Mouse (Mus musculus): ENCODE measurements around the gene Elf1. TPM values are rescaled to one million over a fixed set of nuclear protein-coding genes. Genes with fewer than 3 reads are reported as not detected.

Gene Elf1
- polyA plus RNA-seq, 1 experiment from 2014 or later: 8.3 TPM

- peaks cover 11% of the 10 kb centered on the region for H3K4me1 ChIP-seq (ENCODE audit: control insufficient read depth, insufficient read depth, low read length)
- H3K27me3 ChIP-seq (ENCODE audit: control insufficient read depth, insufficient read depth, low read length): no peaks in the 10 kb centered on the region
- DNase-seq (ENCODE audit: low spot score, missing footprints) (no peak), ATAC-seq (ENCODE audit: low FRiP score) (no peak)
- no peaks in the 10 kb centered on the region for H3K36me3 ChIP-seq (ENCODE audit: control insufficient read depth, insufficient read depth, low read length)
- H3K4me3 ChIP-seq (ENCODE audit: low read depth, low read length): no peak overlapping the region
- no peaks in the 10 kb centered on the region for H3K9me3 ChIP-seq (ENCODE audit: control insufficient read depth, low read length)
- WGBS: 89% methylated on average over 6 of the region's 6 CpGs
- no peak overlapping the region for H3K4me2 ChIP-seq
- no peak overlapping the region for H3K9ac ChIP-seq (ENCODE audit: low read length)
- no peak overlapping the region for H3K27ac ChIP-seq (ENCODE audit: low read depth, low read length)
These were observed 108.4 kb downstream of the Elf1 start for GRCm38 (mm10) chr14:79589401-79589800.

GRCm38 (mm10) chr14:79590916-79591315 is 109.9 kb downstream of the Elf1 start:
- ATAC-seq (ENCODE audit: low FRiP score) (no peak), DNase-seq (ENCODE audit: low spot score, missing footprints) (no peak)
- WGBS: 98% methylated on average over 8 of the region's 8 CpGs
- Histone ChIP-seq H3K4me1 (ENCODE audit: control insufficient read depth, insufficient read depth, low read length) (peaks cover 11% of the 10 kb centered on the region), H3K4me2 (no peak overlapping the region), H3K9me3 (ENCODE audit: control insufficient read depth, low read length) (no peaks in the 10 kb centered on the region), H3K9ac (ENCODE audit: low read length) (no peak overlapping the region), H3K27ac (ENCODE audit: low read depth, low read length) (no peak overlapping the region), H3K36me3 (ENCODE audit: control insufficient read depth, insufficient read depth, low read length) (peaks cover 3% of the 10 kb centered on the region; the same call in 1 of the 2 replicates), H3K27me3 (ENCODE audit: control insufficient read depth, insufficient read depth, low read length) (no peaks in the 10 kb centered on the region), H3K4me3 (ENCODE audit: low read depth, low read length) (no peak overlapping the region)

- DNase-seq (ENCODE audit: low spot score, missing footprints) (no peak), ATAC-seq (ENCODE audit: low FRiP score) (no peak)
- Histone ChIP-seq H3K9me3 (ENCODE audit: control insufficient read depth, low read length) (no peaks in the 10 kb centered on the region), H3K27me3 (ENCODE audit: control insufficient read depth, insufficient read depth, low read length) (no peaks in the 10 kb centered on the region), H3K4me2 (no peak overlapping the region), H3K27ac (ENCODE audit: low read depth, low read length) (no peak overlapping the region), H3K9ac (ENCODE audit: low read length) (no peak overlapping the region), H3K36me3 (ENCODE audit: control insufficient read depth, insufficient read depth, low read length) (peaks cover 3% of the 10 kb centered on the region; the same call in 1 of the 2 replicates), H3K4me1 (ENCODE audit: control insufficient read depth, insufficient read depth, low read length) (peaks cover 11% of the 10 kb centered on the region), H3K4me3 (ENCODE audit: low read depth, low read length) (no peak overlapping the region)
- WGBS: 86% methylated on average over 2 of the region's 2 CpGs
These were observed 110.6 kb downstream of the Elf1 start for GRCm38 (mm10) chr14:79591611-79592010.

GRCm38 (mm10) chr14:79594069-79594468 is 113.1 kb downstream of the Elf1 start:
- Histone ChIP-seq H3K36me3 (ENCODE audit: control insufficient read depth, insufficient read depth, low read length) (peaks cover 6% of the 10 kb centered on the region; the same call in 1 of the 2 replicates), H3K9ac (ENCODE audit: low read length) (no peak overlapping the region)
- 90% methylated on average over 5 of the region's 5 CpGs for WGBS

GRCm38 (mm10) chr14:79596602-79597001 is 115.6 kb downstream of the Elf1 start:
- H3K9me3 ChIP-seq (ENCODE audit: control insufficient read depth, low read length): no peaks in the 10 kb centered on the region
- H3K4me3 ChIP-seq (ENCODE audit: low read depth, low read length): no peak overlapping the region
- no peaks in the 10 kb centered on the region for H3K4me1 ChIP-seq (ENCODE audit: control insufficient read depth, insufficient read depth, low read length)
- WGBS: 85% methylated on average over 4 of the region's 4 CpGs
- no peak overlapping the region for H3K4me2 ChIP-seq
- peaks cover 16% of the 10 kb centered on the region for H3K36me3 ChIP-seq (ENCODE audit: control insufficient read depth, insufficient read depth, low read length)
- DNase-seq (ENCODE audit: low spot score, missing footprints): no peak
- H3K27ac ChIP-seq (ENCODE audit: low read depth, low read length): no peak overlapping the region
- no peak overlapping the region for H3K9ac ChIP-seq (ENCODE audit: low read length)
- no peaks in the 10 kb centered on the region for H3K27me3 ChIP-seq (ENCODE audit: control insufficient read depth, insufficient read depth, low read length)
- no peak for ATAC-seq (ENCODE audit: low FRiP score)

More at GRCm38 (mm10) chr14:79594069-79594468, 113.1 kb downstream of the Elf1 start:
- Histone ChIP-seq H3K4me2 (no peak overlapping the region), H3K27me3 (ENCODE audit: control insufficient read depth, insufficient read depth, low read length) (no peaks in the 10 kb centered on the region), H3K4me1 (ENCODE audit: control insufficient read depth, insufficient read depth, low read length) (no peaks in the 10 kb centered on the region; the same call in 1 of the 2 replicates), H3K27ac (ENCODE audit: low read depth, low read length) (no peak overlapping the region), H3K4me3 (ENCODE audit: low read depth, low read length) (no peak overlapping the region), H3K9me3 (ENCODE audit: control insufficient read depth, low read length) (no peaks in the 10 kb centered on the region)
- ATAC-seq (ENCODE audit: low FRiP score) (no peak), DNase-seq (ENCODE audit: low spot score, missing footprints) (no peak)

- Histone ChIP-seq H3K27me3 (ENCODE audit: control insufficient read depth, insufficient read depth, low read length) (no peaks in the 10 kb centered on the region), H3K4me2 (no peak overlapping the region), H3K27ac (ENCODE audit: low read depth, low read length) (no peak overlapping the region), H3K36me3 (ENCODE audit: control insufficient read depth, insufficient read depth, low read length) (peaks cover 13% of the 10 kb centered on the region), H3K4me3 (ENCODE audit: low read depth, low read length) (no peak overlapping the region), H3K9ac (ENCODE audit: low read length) (no peak overlapping the region), H3K9me3 (ENCODE audit: control insufficient read depth, low read length) (no peaks in the 10 kb centered on the region), H3K4me1 (ENCODE audit: control insufficient read depth, insufficient read depth, low read length) (no peaks in the 10 kb centered on the region)
- ATAC-seq (ENCODE audit: low FRiP score) (no peak), DNase-seq (ENCODE audit: low spot score, missing footprints) (no peak)
- WGBS: 90% methylated on average over 2 of the region's 2 CpGs
These were observed 124.9 kb downstream of the Elf1 start for GRCm38 (mm10) chr14:79605881-79606280.

GRCm38 (mm10) chr14:79606392-79606791 is 125.4 kb downstream of the Elf1 start:
- DNase-seq (ENCODE audit: low spot score, missing footprints): no peak
- Histone ChIP-seq H3K4me2 (no peak overlapping the region), H3K9ac (ENCODE audit: low read length) (no peak overlapping the region), H3K4me3 (ENCODE audit: low read depth, low read length) (no peak overlapping the region), H3K27ac (ENCODE audit: low read depth, low read length) (no peak overlapping the region), H3K4me1 (ENCODE audit: control insufficient read depth, insufficient read depth, low read length) (no peaks in the 10 kb centered on the region), H3K9me3 (ENCODE audit: control insufficient read depth, low read length) (no peaks in the 10 kb centered on the region), H3K36me3 (ENCODE audit: control insufficient read depth, insufficient read depth, low read length) (peaks cover 14% of the 10 kb centered on the region), H3K27me3 (ENCODE audit: control insufficient read depth, insufficient read depth, low read length) (no peaks in the 10 kb centered on the region)
- WGBS: 93% methylated on average over 6 of the region's 6 CpGs
- ATAC-seq (ENCODE audit: low FRiP score): no peak

- H3K27ac ChIP-seq (ENCODE audit: low read depth, low read length): no peak overlapping the region
- WGBS: 91% methylated on average over 3 of the region's 3 CpGs
- ATAC-seq (ENCODE audit: low FRiP score) (no peak), DNase-seq (ENCODE audit: low spot score, missing footprints) (no peak)
- H3K36me3 ChIP-seq (ENCODE audit: control insufficient read depth, insufficient read depth, low read length): peaks cover 11% of the 10 kb centered on the region; the same call in 1 of the 2 replicates
- no peaks in the 10 kb centered on the region for H3K27me3 ChIP-seq (ENCODE audit: control insufficient read depth, insufficient read depth, low read length)
- no peaks in the 10 kb centered on the region for H3K9me3 ChIP-seq (ENCODE audit: control insufficient read depth, low read length)
- no peaks in the 10 kb centered on the region for H3K4me1 ChIP-seq (ENCODE audit: control insufficient read depth, insufficient read depth, low read length)
- H3K4me2 ChIP-seq: no peak overlapping the region
- H3K9ac ChIP-seq (ENCODE audit: low read length): no peak overlapping the region
- no peak overlapping the region for H3K4me3 ChIP-seq (ENCODE audit: low read depth, low read length)
These were observed 125.9 kb downstream of the Elf1 start for GRCm38 (mm10) chr14:79606867-79607266.

GRCm38 (mm10) chr14:79607352-79607751 is 126.4 kb downstream of the Elf1 start:
- 90% methylated on average over 4 of the region's 4 CpGs for WGBS
- ATAC-seq (ENCODE audit: low FRiP score) (no peak), DNase-seq (ENCODE audit: low spot score, missing footprints) (no peak)
- peaks cover 11% of the 10 kb centered on the region; the same call in 1 of the 2 replicates for H3K36me3 ChIP-seq (ENCODE audit: control insufficient read depth, insufficient read depth, low read length)
- H3K9ac ChIP-seq (ENCODE audit: low read length): no peak overlapping the region
- no peak overlapping the region for H3K4me2 ChIP-seq
- H3K9me3 ChIP-seq (ENCODE audit: control insufficient read depth, low read length): no peaks in the 10 kb centered on the region
- H3K27me3 ChIP-seq (ENCODE audit: control insufficient read depth, insufficient read depth, low read length): no peaks in the 10 kb centered on the region
- H3K27ac ChIP-seq (ENCODE audit: low read depth, low read length): no peak overlapping the region
- no peaks in the 10 kb centered on the region for H3K4me1 ChIP-seq (ENCODE audit: control insufficient read depth, insufficient read depth, low read length)
- H3K4me3 ChIP-seq (ENCODE audit: low read depth, low read length): no peak overlapping the region
